Mouse (Mus musculus): Measurements from ENCODE around the gene Fhdc1. TPM values are rescaled to one million over a fixed set of nuclear protein-coding genes. Genes with fewer than 3 reads are reported as not detected.

Fhdc1 gene
- polyA plus RNA-seq, 1 experiment from 2014 or later = 1.0 TPM

- no peak overlapping the region for H3K27ac ChIP-seq
- no peaks in the 10 kb centered on the region for H3K79me2 ChIP-seq (ENCODE audit: inconsistent target)
- no peaks in the 10 kb centered on the region for H3K36me3 ChIP-seq (ENCODE audit: inconsistent target)
- 91% methylated on average over 4 of the region's 4 CpGs for WGBS (ENCODE audit: missing documents)
- H3K4me3 ChIP-seq (ENCODE audit: inconsistent target) = no peak overlapping the region
Measured at GRCm38 (mm10) chr3:84397976-84398375, 82.3 kb downstream of the Fhdc1 start.

GRCm38 (mm10) chr3:84396240-84396639 is 84.0 kb downstream of the Fhdc1 start:
- no peaks in the 10 kb centered on the region for H3K79me2 ChIP-seq (ENCODE audit: inconsistent target)
- H3K4me3 ChIP-seq (ENCODE audit: inconsistent target) = no peak overlapping the region
- H3K36me3 ChIP-seq (ENCODE audit: inconsistent target) = no peaks in the 10 kb centered on the region
- 100% methylated on average over 2 of the region's 2 CpGs for WGBS (ENCODE audit: missing documents)
- no peak overlapping the region for H3K27ac ChIP-seq

- Histone ChIP-seq H3K4me3 (ENCODE audit: inconsistent target) (no peak overlapping the region), H3K27ac (no peak overlapping the region)
Measured at GRCm38 (mm10) chr3:84395840-84396239, 84.4 kb downstream of the Fhdc1 start.

GRCm38 (mm10) chr3:84394841-84395447 is 85.3 kb downstream of the Fhdc1 start:
- Histone ChIP-seq H3K27ac (no peak overlapping the region), H3K4me3 (ENCODE audit: inconsistent target) (no peak overlapping the region), H3K79me2 (ENCODE audit: inconsistent target) (no peaks in the 10 kb centered on the region), H3K36me3 (ENCODE audit: inconsistent target) (no peaks in the 10 kb centered on the region)
- 89% methylated on average over 8 of the region's 8 CpGs for WGBS (ENCODE audit: missing documents)

More at GRCm38 (mm10) chr3:84395840-84396239, 84.4 kb downstream of the Fhdc1 start:
- no peaks in the 10 kb centered on the region for H3K36me3 ChIP-seq (ENCODE audit: inconsistent target)
- no peaks in the 10 kb centered on the region for H3K79me2 ChIP-seq (ENCODE audit: inconsistent target)

Other genes starting within 250 kb of the Fhdc1 start
- 0.52 to 1.5 TPM (median 1.1 TPM) in 3 replicates for gene Trim2, start 173.6 kb downstream of the Fhdc1 start, polyA plus RNA-seq (2018)
- 40.0 to 44.3 TPM (median 42.0 TPM) in 3 replicates for gene Arfip1, start 102.2 kb upstream of the Fhdc1 start, polyA plus RNA-seq (2018)
- gene Tigd4, start 113.1 kb upstream of the Fhdc1 start, polyA plus RNA-seq (2018) = not detected in 3 replicates
- gene Tmem154, start 185.8 kb upstream of the Fhdc1 start, polyA plus RNA-seq (2018) = 57.7 to 102 TPM (median 78.1 TPM) in 3 replicates